Mouse (Mus musculus) gastrocnemius, postnatal 36 days (tissue): ENCODE measurements around the gene Casz1. TPM values are rescaled to one million over a fixed set of nuclear protein-coding genes. Genes with fewer than 3 reads are reported as not detected.

Experiments
- DNase-seq, 2 experiments: peaks; one replicate each; pipeline ENCODE4 v3.0.0; 2022
- intact Hi-C: fragments of 180-260 bp; cut with DNase I; formaldehyde crosslinking; loops from one replicate; pipeline ENCODE4 v1.15.1; 2025
- total RNA-seq, 2 experiments: library from RNA; stranded (reverse); gene quantifications; 2 replicates each; pipeline ENCODE4 v1.2.3; 2021

Gene Casz1
- total RNA-seq, 2 experiments from 2014 or later, result 24.8 to 45.6 TPM

GRCm38 (mm10) chr4:148836391-148836790 is 32.2 kb downstream of the Casz1 start:
- intact Hi-C loops, result no loop called here

GRCm38 (mm10) chr4:148837046-148837445 is 32.8 kb downstream of the Casz1 start:
- no peak for DNase-seq
- intact Hi-C loops, result no loop called here

More at GRCm38 (mm10) chr4:148836391-148836790, 32.2 kb downstream of the Casz1 start:
- no peak for DNase-seq

GRCm38 (mm10) chr4:148837644-148838043 is 33.4 kb downstream of the Casz1 start:
- DNase-seq, result no peak
- intact Hi-C loops, result no loop called here

- intact Hi-C loops, result no loop called here
Observed at GRCm38 (mm10) chr4:148842302-148842701, 38.1 kb downstream of the Casz1 start.

GRCm38 (mm10) chr4:148844921-148845320 is 40.7 kb downstream of the Casz1 start:
- intact Hi-C loops, result no loop called here
- no peak for DNase-seq

More at GRCm38 (mm10) chr4:148842302-148842701, 38.1 kb downstream of the Casz1 start:
- no peak for DNase-seq

- DNase-seq, result peak; percentile 63 to 64
- intact Hi-C loops, result no loop called here
Observed at GRCm38 (mm10) chr4:148846203-148846602, 42.0 kb downstream of the Casz1 start.

- intact Hi-C loops, result no loop called here
- DNase-seq, result no peak
Observed at GRCm38 (mm10) chr4:148846724-148847123, 42.5 kb downstream of the Casz1 start.

- intact Hi-C loops, result no loop called here
- DNase-seq, result no peak
Observed at GRCm38 (mm10) chr4:148847636-148848035, 43.4 kb downstream of the Casz1 start.

- DNase-seq, result no peak
- intact Hi-C loops, result no loop called here
Observed at GRCm38 (mm10) chr4:148849437-148849836, 45.2 kb downstream of the Casz1 start.

GRCm38 (mm10) chr4:148853057-148853456 is 48.8 kb downstream of the Casz1 start:
- DNase-seq, result no peak
- intact Hi-C loops, result no loop called here

- intact Hi-C loops, result no loop called here
- no peak for DNase-seq
Observed at GRCm38 (mm10) chr4:148854093-148854492, 49.9 kb downstream of the Casz1 start.

GRCm38 (mm10) chr4:148855527-148855926 is 51.3 kb downstream of the Casz1 start:
- intact Hi-C loops, result no loop called here
- DNase-seq, result no peak

GRCm38 (mm10) chr4:148856216-148856615 is 52.0 kb downstream of the Casz1 start:
- DNase-seq, result no peak
- intact Hi-C loops, result no loop called here

- intact Hi-C loops, result no loop called here
- no peak for DNase-seq
Observed at GRCm38 (mm10) chr4:148857398-148858084, 53.3 kb downstream of the Casz1 start.

- no peak for DNase-seq
- intact Hi-C loops, result no loop called here
Observed at GRCm38 (mm10) chr4:148858194-148858593, 54.0 kb downstream of the Casz1 start.

GRCm38 (mm10) chr4:148859415-148859814 is 55.2 kb downstream of the Casz1 start:
- intact Hi-C loops, result no loop called here
- no peak for DNase-seq

- intact Hi-C loops, result no loop called here
- DNase-seq, result no peak
Observed at GRCm38 (mm10) chr4:148859906-148860491, 55.8 kb downstream of the Casz1 start.

- DNase-seq, result no peak
- intact Hi-C loops, result no loop called here
Observed at GRCm38 (mm10) chr4:148860636-148861035, 56.4 kb downstream of the Casz1 start.

- no peak for DNase-seq
- intact Hi-C loops, result loop anchor here (5.0 kb wide), 1 partner anchor 40 kb away; no protein-coding TSS in a partner anchor
Observed at GRCm38 (mm10) chr4:148866812-148867470, 62.7 kb downstream of the Casz1 start.

- DNase-seq, result no peak
- intact Hi-C loops, result loop anchor here (5.0 kb wide), 1 partner anchor 41 kb away; no protein-coding TSS in a partner anchor
Observed at GRCm38 (mm10) chr4:148867721-148868397, 63.6 kb downstream of the Casz1 start.

GRCm38 (mm10) chr4:148869566-148869965 is 65.3 kb downstream of the Casz1 start:
- intact Hi-C loops, result loop anchor here (5.0 kb wide), 1 partner anchor 42 kb away; no protein-coding TSS in a partner anchor

More at GRCm38 (mm10) chr4:148869566-148869965, 65.3 kb downstream of the Casz1 start:
- peak; percentile 45 to 61 for DNase-seq
